Mouse (Mus musculus): Measurements from ENCODE around the gene Hemk1. TPM values are rescaled to one million over a fixed set of nuclear protein-coding genes. Genes with fewer than 3 reads are reported as not detected.

Hemk1 gene
- total and polyA plus RNA-seq, 3 experiments = 21.2 to 30.3 (median 21.4) TPM

- TF ChIP-seq POLR2A (IDR thresholded peaks at IDR 0.05; ENCODE audit: insufficient read depth, low read depth, low read length) (no peak), EP300 (IDR thresholded peaks at IDR 0.05; ENCODE audit: insufficient read depth, low read depth, low read length) (no peak), CTCF (IDR thresholded peaks at IDR 0.05) (no peak)
- WGBS = 81% methylated on average over 14 of the region's 14 CpGs
- H3K27me3 ChIP-seq (ENCODE audit: control insufficient read depth, insufficient read depth, low read length) = no peaks in the 10 kb centered on the region
- no peak overlapping the region for H3K4me3 ChIP-seq
- H3K9ac ChIP-seq (ENCODE audit: low read depth, low read length) = no peak overlapping the region
- no peaks in the 10 kb centered on the region for H3K36me3 ChIP-seq (ENCODE audit: control insufficient read depth, insufficient read depth, low read length)
- DNase-seq = no peak
- intact Hi-C loops (cut with DNase I) = loop anchor here (5.0 kb wide), 1 partner anchor 601 kb away; the partner anchor contains the start of gene Tex264
- no peaks in the 10 kb centered on the region for H3K79me2 ChIP-seq (replicated peaks; ENCODE audit: control insufficient read depth, insufficient read depth, low read length)
- no peak overlapping the region; the same call in 1 of the 2 replicates for H3K27ac ChIP-seq
- peaks cover 2% of the 10 kb centered on the region; the same call in 1 of the 2 replicates for H3K4me1 ChIP-seq (ENCODE audit: control insufficient read depth, insufficient read depth, low read length)
Observed at GRCm38 (mm10) chr9:107288105-107288650, 50.0 kb downstream of the Hemk1 start.

GRCm38 (mm10) chr9:107287294-107287693 lies 50.9 kb downstream of the Hemk1 start:
- no peaks in the 10 kb centered on the region for H3K79me2 ChIP-seq (replicated peaks; ENCODE audit: control insufficient read depth, insufficient read depth, low read length)
- peaks cover 2% of the 10 kb centered on the region; the same call in 1 of the 2 replicates for H3K4me1 ChIP-seq (ENCODE audit: control insufficient read depth, insufficient read depth, low read length)
- H3K4me3 ChIP-seq = no peak overlapping the region
- no peaks in the 10 kb centered on the region for H3K36me3 ChIP-seq (ENCODE audit: control insufficient read depth, insufficient read depth, low read length)
- intact Hi-C loops (cut with DNase I) = loop anchor here (5.0 kb wide), 1 partner anchor 600 kb away; the partner anchor contains the start of gene Tex264
- WGBS = 64% methylated on average over 2 of the region's 2 CpGs
- no peak for DNase-seq
- TF ChIP-seq EP300 (IDR thresholded peaks at IDR 0.05; ENCODE audit: insufficient read depth, low read depth, low read length) = no peak
- TF ChIP-seq CTCF (IDR thresholded peaks at IDR 0.05) = no peak
- no peak for TF ChIP-seq POLR2A (IDR thresholded peaks at IDR 0.05; ENCODE audit: insufficient read depth, low read depth, low read length)
- H3K9ac ChIP-seq (ENCODE audit: low read depth, low read length) = no peak overlapping the region
- H3K27ac ChIP-seq = no peak overlapping the region
- no peaks in the 10 kb centered on the region for H3K27me3 ChIP-seq (ENCODE audit: control insufficient read depth, insufficient read depth, low read length)

- no peak for DNase-seq
- Histone ChIP-seq H3K27me3 (ENCODE audit: control insufficient read depth, insufficient read depth, low read length) (no peaks in the 10 kb centered on the region), H3K27ac (no peak overlapping the region), H3K4me3 (no peak overlapping the region), H3K4me1 (ENCODE audit: control insufficient read depth, insufficient read depth, low read length) (peaks cover 6% of the 10 kb centered on the region), H3K36me3 (ENCODE audit: control insufficient read depth, insufficient read depth, low read length) (no peaks in the 10 kb centered on the region), H3K79me2 (replicated peaks; ENCODE audit: control insufficient read depth, insufficient read depth, low read length) (peaks cover 2% of the 10 kb centered on the region; the same call in 1 of the 2 replicates), H3K9ac (ENCODE audit: low read depth, low read length) (no peak overlapping the region)
- 16% methylated on average over 3 of the region's 3 CpGs for WGBS
- TF ChIP-seq POLR2A (IDR thresholded peaks at IDR 0.05; ENCODE audit: insufficient read depth, low read depth, low read length) (no peak), EP300 (IDR thresholded peaks at IDR 0.05; ENCODE audit: insufficient read depth, low read depth, low read length) (no peak), CTCF (IDR thresholded peaks at IDR 0.05) (no peak)
- intact Hi-C loops (cut with DNase I) = loop anchor here (5.0 kb wide), 1 partner anchor 598 kb away; the partner anchor contains the start of gene Tex264
Observed at GRCm38 (mm10) chr9:107285009-107285408, 53.1 kb downstream of the Hemk1 start.

- Histone ChIP-seq H3K9ac (ENCODE audit: low read depth, low read length) (no peak overlapping the region), H3K4me3 (no peak overlapping the region), H3K36me3 (ENCODE audit: control insufficient read depth, insufficient read depth, low read length) (no peaks in the 10 kb centered on the region), H3K27ac (no peak overlapping the region), H3K4me1 (ENCODE audit: control insufficient read depth, insufficient read depth, low read length) (peaks cover 18% of the 10 kb centered on the region), H3K79me2 (replicated peaks; ENCODE audit: control insufficient read depth, insufficient read depth, low read length) (peaks cover 2% of the 10 kb centered on the region; the same call in 1 of the 2 replicates), H3K27me3 (ENCODE audit: control insufficient read depth, insufficient read depth, low read length) (no peaks in the 10 kb centered on the region)
- intact Hi-C loops (cut with DNase I) = no loop called here
- no peak for TF ChIP-seq CTCF (IDR thresholded peaks at IDR 0.05)
- TF ChIP-seq POLR2A (IDR thresholded peaks at IDR 0.05; ENCODE audit: insufficient read depth, low read depth, low read length) = no peak
- TF ChIP-seq EP300 (IDR thresholded peaks at IDR 0.05; ENCODE audit: insufficient read depth, low read depth, low read length) = no peak
- WGBS = 73% methylated on average over 9 of the region's 9 CpGs
- no peak for DNase-seq
Observed at GRCm38 (mm10) chr9:107282951-107283350, 55.2 kb downstream of the Hemk1 start.

- H3K4me3 ChIP-seq = no peak overlapping the region
- no peaks in the 10 kb centered on the region for H3K36me3 ChIP-seq (ENCODE audit: control insufficient read depth, insufficient read depth, low read length)
- H3K27me3 ChIP-seq (ENCODE audit: control insufficient read depth, insufficient read depth, low read length) = no peaks in the 10 kb centered on the region
- no peak overlapping the region for H3K9ac ChIP-seq (ENCODE audit: low read depth, low read length)
- intact Hi-C loops (cut with DNase I) = no loop called here
- no peak overlapping the region for H3K27ac ChIP-seq
- peaks cover 17% of the 10 kb centered on the region for H3K4me1 ChIP-seq (ENCODE audit: control insufficient read depth, insufficient read depth, low read length)
- peaks cover 2% of the 10 kb centered on the region; the same call in 1 of the 2 replicates for H3K79me2 ChIP-seq (replicated peaks; ENCODE audit: control insufficient read depth, insufficient read depth, low read length)
- TF ChIP-seq POLR2A (IDR thresholded peaks at IDR 0.05; ENCODE audit: insufficient read depth, low read depth, low read length) (no peak), EP300 (IDR thresholded peaks at IDR 0.05; ENCODE audit: insufficient read depth, low read depth, low read length) (no peak), CTCF (IDR thresholded peaks at IDR 0.05) (no peak)
- DNase-seq = no peak
- 91% methylated on average over 5 of the region's 5 CpGs for WGBS
Observed at GRCm38 (mm10) chr9:107281241-107281987, 56.7 kb downstream of the Hemk1 start.
